Mouse (Mus musculus): ENCODE results near the gene U2af1. TPM values are rescaled to one million over a fixed set of nuclear protein-coding genes. Genes with fewer than 3 reads are reported as not detected.

Gene U2af1
- polyA plus RNA-seq, 1 experiment from 2014 or later = 204 TPM

DNA sequence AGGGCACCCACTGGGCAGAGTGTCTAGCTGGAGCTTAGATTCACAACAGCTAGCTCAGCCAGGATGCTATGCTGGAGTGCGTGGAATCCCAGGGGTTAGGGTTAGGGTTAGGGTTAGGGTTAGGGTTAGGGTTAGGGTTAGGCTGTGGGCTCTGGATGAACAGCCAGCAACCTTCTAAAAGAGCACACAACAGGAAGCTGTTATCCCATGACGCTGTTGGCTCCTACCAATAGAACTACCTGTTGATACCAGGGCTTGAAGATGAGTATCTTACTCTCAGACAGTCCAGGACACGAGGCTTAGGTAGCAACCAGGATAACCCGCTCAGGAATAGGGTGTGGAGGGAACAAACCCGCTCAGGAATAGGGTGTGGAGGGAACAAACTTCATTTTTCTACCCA is 34.2 kb upstream of the U2af1 start:
- Histone ChIP-seq H3K4me2 (ENCODE audit: low read depth, low read length) (peak overlapping the region; percentile 54; the same call in 1 of the 2 replicates), H3K4me1 (ENCODE audit: control insufficient read depth, insufficient read depth, low read length) (peaks cover 11% of the 10 kb centered on the region), H3K27ac (ENCODE audit: low read length) (no peak overlapping the region), H3K36me3 (ENCODE audit: control insufficient read depth, insufficient read depth) (no peaks in the 10 kb centered on the region), H3K9ac (ENCODE audit: low read length) (no peak overlapping the region; the same call in 1 of the 2 replicates), H3K9me3 (replicated peaks; ENCODE audit: control insufficient read depth, low read length) (no peaks in the 10 kb centered on the region), H3K27me3 (ENCODE audit: control insufficient read depth, insufficient read depth, low read length) (no peaks in the 10 kb centered on the region), H3K4me3 (ENCODE audit: low read length) (no peak overlapping the region)
- no peak for ATAC-seq (replicated peaks; ENCODE audit: extremely low read depth, insufficient read depth, low FRiP score)
- 36% methylated on average over 5 of the region's 5 CpGs for WGBS

DNA sequence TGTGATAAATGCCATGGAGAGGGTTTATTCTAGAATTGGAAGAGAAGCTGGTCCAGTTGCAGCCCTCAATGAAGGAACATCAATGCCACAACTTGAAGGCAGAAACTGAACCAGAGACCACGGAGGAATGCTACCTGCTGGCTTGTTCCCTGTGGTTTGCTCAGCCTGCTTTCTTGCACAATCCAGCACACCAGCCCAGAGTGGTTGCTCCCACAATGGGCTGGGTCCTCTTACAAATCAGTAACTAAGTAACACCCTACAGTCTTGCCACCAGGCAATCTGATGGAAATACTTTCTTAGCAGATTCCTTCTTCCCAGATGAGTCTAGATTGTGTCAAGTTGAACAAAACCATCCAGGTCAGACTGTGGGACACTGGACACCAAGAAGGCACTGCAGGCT is 30.9 kb upstream of the U2af1 start:
- Histone ChIP-seq H3K36me3 (ENCODE audit: control insufficient read depth, insufficient read depth) (no peaks in the 10 kb centered on the region), H3K27ac (ENCODE audit: low read length) (no peak overlapping the region), H3K9me3 (replicated peaks; ENCODE audit: control insufficient read depth, low read length) (no peaks in the 10 kb centered on the region), H3K4me3 (ENCODE audit: low read length) (no peak overlapping the region), H3K4me1 (ENCODE audit: control insufficient read depth, insufficient read depth, low read length) (peaks cover 21% of the 10 kb centered on the region), H3K9ac (ENCODE audit: low read length) (no peak overlapping the region), H3K4me2 (ENCODE audit: low read depth, low read length) (no peak overlapping the region), H3K27me3 (ENCODE audit: control insufficient read depth, insufficient read depth, low read length) (no peaks in the 10 kb centered on the region)
- WGBS = 61% methylated on average over 1 of the region's 1 CpGs
- no peak for ATAC-seq (replicated peaks; ENCODE audit: extremely low read depth, insufficient read depth, low FRiP score)

DNA sequence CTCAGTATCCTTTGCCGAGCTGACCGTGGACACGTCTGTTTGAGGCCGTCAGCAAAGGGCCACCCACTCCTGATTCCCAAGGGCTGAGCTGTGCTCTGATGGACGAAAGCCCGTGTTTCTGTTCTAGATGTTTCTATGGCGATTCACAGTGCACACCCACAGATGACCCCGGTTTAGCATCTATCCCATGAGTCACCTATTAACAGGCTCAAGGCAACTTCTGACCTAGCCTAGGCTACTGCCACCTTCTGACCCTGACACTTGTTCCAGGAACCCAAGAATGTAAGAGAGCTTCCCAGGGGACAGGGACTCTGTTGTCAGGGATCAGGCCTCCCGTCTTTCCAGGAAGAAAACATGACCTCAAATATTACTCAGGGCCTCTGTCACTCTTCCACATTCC is 29.4 kb upstream of the U2af1 start:
- no peak overlapping the region for H3K27ac ChIP-seq (ENCODE audit: low read length)
- no peaks in the 10 kb centered on the region for H3K36me3 ChIP-seq (ENCODE audit: control insufficient read depth, insufficient read depth)
- H3K4me2 ChIP-seq (ENCODE audit: low read depth, low read length) = no peak overlapping the region
- no peaks in the 10 kb centered on the region for H3K27me3 ChIP-seq (ENCODE audit: control insufficient read depth, insufficient read depth, low read length)
- peaks cover 15% of the 10 kb centered on the region for H3K4me1 ChIP-seq (ENCODE audit: control insufficient read depth, insufficient read depth, low read length)
- H3K4me3 ChIP-seq (ENCODE audit: low read length) = no peak overlapping the region
- ATAC-seq (replicated peaks; ENCODE audit: extremely low read depth, insufficient read depth, low FRiP score) = no peak
- no peaks in the 10 kb centered on the region for H3K9me3 ChIP-seq (replicated peaks; ENCODE audit: control insufficient read depth, low read length)
- 64% methylated on average over 9 of the region's 9 CpGs for WGBS
- H3K9ac ChIP-seq (ENCODE audit: low read length) = no peak overlapping the region

DNA sequence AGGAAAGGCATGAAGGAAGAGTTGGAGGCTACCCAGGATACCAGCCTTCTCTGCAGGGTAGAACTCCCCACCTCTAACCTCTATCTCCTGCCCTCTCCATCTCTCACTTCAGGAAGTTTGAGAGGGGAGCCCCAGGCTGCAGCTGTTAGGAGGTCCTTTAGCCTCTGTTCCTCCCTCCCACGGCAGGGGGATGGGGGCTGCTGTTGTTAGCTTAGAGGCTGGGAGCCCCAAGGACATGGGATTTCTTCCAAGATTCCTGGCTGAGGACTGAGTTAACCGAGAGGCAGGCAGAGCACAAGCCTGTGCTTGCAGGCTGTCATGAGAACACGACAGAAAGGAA is 27.5 kb upstream of the U2af1 start:
- no peak overlapping the region for H3K4me3 ChIP-seq (ENCODE audit: low read length)
- H3K27ac ChIP-seq (ENCODE audit: low read length) = peak overlapping the region; percentile 85
- H3K4me2 ChIP-seq (ENCODE audit: low read depth, low read length) = no peak overlapping the region
- H3K27me3 ChIP-seq (ENCODE audit: control insufficient read depth, insufficient read depth, low read length) = no peaks in the 10 kb centered on the region
- ATAC-seq (replicated peaks; ENCODE audit: extremely low read depth, insufficient read depth, low FRiP score) = peak; percentile 47
- WGBS = 17% methylated on average over 3 of the region's 3 CpGs
- no peaks in the 10 kb centered on the region for H3K9me3 ChIP-seq (replicated peaks; ENCODE audit: control insufficient read depth, low read length)
- no peaks in the 10 kb centered on the region for H3K36me3 ChIP-seq (ENCODE audit: control insufficient read depth, insufficient read depth)
- H3K9ac ChIP-seq (ENCODE audit: low read length) = peak overlapping the region; percentile 65
- peaks cover 10% of the 10 kb centered on the region for H3K4me1 ChIP-seq (ENCODE audit: control insufficient read depth, insufficient read depth, low read length)

DNA sequence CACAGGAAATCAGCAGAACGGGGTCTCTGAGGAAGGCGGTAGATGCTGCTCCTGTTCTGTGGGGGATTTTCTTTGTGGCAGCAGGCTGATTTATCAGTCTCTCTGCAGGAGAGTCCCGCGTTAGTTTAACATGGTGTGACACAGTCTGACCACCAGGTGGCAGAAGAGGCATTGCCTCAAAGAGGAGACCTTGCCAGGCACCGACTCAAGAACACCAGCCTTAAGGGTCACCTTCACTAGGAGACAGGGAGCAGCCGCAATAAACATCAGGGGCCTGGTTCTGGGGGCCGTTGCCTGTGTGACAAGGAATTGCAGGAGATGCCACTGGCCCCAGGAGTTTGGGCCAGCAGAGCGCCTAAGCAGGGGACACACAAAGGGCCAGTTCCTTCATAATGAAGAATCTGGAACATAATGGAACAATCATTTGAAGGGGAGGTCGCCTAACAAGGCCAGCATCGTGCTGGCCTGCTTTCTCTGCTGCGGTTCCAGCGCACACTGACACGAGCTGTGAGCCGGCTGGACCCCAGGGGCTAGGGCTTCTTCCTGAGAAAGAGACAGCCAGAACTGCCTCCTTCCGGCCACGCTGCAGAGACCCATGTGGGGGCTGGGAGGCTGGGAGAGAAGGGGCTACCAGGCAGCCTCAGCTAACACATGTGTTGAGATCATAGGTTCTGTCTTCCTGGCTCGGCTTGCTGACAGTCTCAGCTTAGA is 27.0 kb upstream of the U2af1 start:
- ATAC-seq (replicated peaks; ENCODE audit: extremely low read depth, insufficient read depth, low FRiP score) = peak; percentile 69
- Histone ChIP-seq H3K9ac (ENCODE audit: low read length) (peak overlapping the region; percentile 65), H3K4me2 (ENCODE audit: low read depth, low read length) (peak overlapping the region; percentile 33)

DNA sequence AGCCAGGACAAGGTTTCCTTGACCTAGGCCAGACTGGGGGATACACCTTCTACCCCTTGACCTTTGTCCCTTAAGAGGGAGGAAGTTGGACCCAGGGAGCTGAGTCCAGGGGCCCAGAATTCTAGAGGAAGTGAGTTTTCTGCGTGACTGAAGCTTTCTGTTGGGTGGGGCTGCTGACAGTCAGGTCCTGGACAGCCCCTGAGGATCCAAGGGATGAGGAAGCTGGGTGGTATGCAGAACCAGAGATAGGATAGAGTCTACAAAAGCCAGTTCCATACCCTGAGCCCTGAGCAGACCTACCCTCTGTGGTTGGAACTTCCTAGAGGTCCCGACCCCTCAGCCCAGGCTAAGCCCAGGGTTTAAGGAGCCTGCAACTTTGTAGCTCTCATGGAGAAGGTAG is 21.8 kb upstream of the U2af1 start:
- Histone ChIP-seq H3K4me1 (ENCODE audit: control insufficient read depth, insufficient read depth, low read length) (no peaks in the 10 kb centered on the region), H3K9me3 (replicated peaks; ENCODE audit: control insufficient read depth, low read length) (no peaks in the 10 kb centered on the region), H3K27me3 (ENCODE audit: control insufficient read depth, insufficient read depth, low read length) (peaks cover 10% of the 10 kb centered on the region; the same call in 1 of the 2 replicates), H3K4me2 (ENCODE audit: low read depth, low read length) (no peak overlapping the region), H3K27ac (ENCODE audit: low read length) (no peak overlapping the region), H3K36me3 (ENCODE audit: control insufficient read depth, insufficient read depth) (no peaks in the 10 kb centered on the region), H3K4me3 (ENCODE audit: low read length) (no peak overlapping the region), H3K9ac (ENCODE audit: low read length) (no peak overlapping the region)
- WGBS = 48% methylated on average over 2 of the region's 2 CpGs
- no peak for ATAC-seq (replicated peaks; ENCODE audit: extremely low read depth, insufficient read depth, low FRiP score)

More for the DNA sequence above, 27.0 kb upstream of the U2af1 start:
- WGBS = 14% methylated on average over 17 of the region's 17 CpGs
- Histone ChIP-seq H3K27ac (ENCODE audit: low read length) (peak overlapping the region; percentile 85), H3K4me1 (ENCODE audit: control insufficient read depth, insufficient read depth, low read length) (peaks cover 10% of the 10 kb centered on the region), H3K36me3 (ENCODE audit: control insufficient read depth, insufficient read depth) (no peaks in the 10 kb centered on the region), H3K4me3 (ENCODE audit: low read length) (no peak overlapping the region), H3K9me3 (replicated peaks; ENCODE audit: control insufficient read depth, low read length) (no peaks in the 10 kb centered on the region), H3K27me3 (ENCODE audit: control insufficient read depth, insufficient read depth, low read length) (no peaks in the 10 kb centered on the region)

DNA sequence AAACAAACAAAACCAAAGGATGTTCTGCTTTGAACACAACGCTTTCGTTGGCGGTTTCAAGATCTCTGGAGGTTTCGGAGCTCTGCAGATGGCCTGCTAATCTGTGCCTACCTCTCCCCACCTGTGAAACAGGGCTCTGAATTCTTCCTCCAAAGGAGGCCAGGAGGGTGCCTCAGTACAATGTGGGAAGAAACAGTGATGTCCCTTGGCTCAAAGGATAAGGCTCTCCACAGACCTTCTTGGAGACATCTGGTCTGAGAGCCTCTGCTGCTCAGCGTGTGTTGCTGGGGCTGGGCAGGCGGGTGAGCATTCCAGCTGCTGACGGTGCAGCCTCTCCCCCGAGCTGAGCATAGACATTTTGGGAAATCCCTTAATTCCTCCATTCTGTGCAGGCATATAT is 18.8 kb upstream of the U2af1 start, which contains the start of gene Cryaa:
Gene Cryaa, plus strand, starts transcription at position 301 of the 400 bp plus-strand sequence.
- no peak within 1 kb of the TSS for H3K4me2 ChIP-seq (ENCODE audit: low read depth, low read length)
- H3K9me3 ChIP-seq (replicated peaks; ENCODE audit: control insufficient read depth, low read length) = no peaks in the 10 kb centered on the region
- peaks cover 10% of the 10 kb centered on the region; the same call in 1 of the 2 replicates for H3K27me3 ChIP-seq (ENCODE audit: control insufficient read depth, insufficient read depth, low read length)
- 71% methylated on average over 8 of the region's 8 CpGs for WGBS
- no peak within 1 kb of the TSS for H3K27ac ChIP-seq (ENCODE audit: low read length)
- no peak within 1 kb of the TSS for H3K4me3 ChIP-seq (ENCODE audit: low read length)
- no peak for ATAC-seq (replicated peaks; ENCODE audit: extremely low read depth, insufficient read depth, low FRiP score)
- no peaks in the 10 kb centered on the region for H3K4me1 ChIP-seq (ENCODE audit: control insufficient read depth, insufficient read depth, low read length)
- no peaks in the 10 kb centered on the region for H3K36me3 ChIP-seq (ENCODE audit: control insufficient read depth, insufficient read depth)
- no peak within 1 kb of the TSS for H3K9ac ChIP-seq (ENCODE audit: low read length)

DNA sequence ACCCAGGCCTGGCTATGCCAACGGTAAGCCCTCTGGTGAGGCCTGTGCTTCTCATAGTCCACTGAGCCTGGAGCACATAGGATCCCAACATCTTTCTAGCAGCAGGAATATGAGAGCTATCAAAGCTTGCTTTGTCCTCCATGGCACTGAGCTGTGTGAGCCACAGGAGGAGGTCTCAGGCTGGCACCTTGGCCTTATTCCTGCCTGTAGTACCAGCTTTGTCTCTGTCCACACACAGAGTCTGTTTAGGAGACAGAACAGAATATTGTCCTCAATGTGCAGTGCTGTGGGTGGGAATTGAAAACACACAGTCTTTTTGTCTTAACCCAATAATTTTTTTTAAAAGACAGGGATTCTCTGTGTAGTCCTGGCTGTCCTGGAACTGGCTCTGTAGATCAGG is 15.7 kb upstream of the U2af1 start:
- no peaks in the 10 kb centered on the region for H3K4me1 ChIP-seq (ENCODE audit: control insufficient read depth, insufficient read depth, low read length)
- no peak overlapping the region for H3K4me3 ChIP-seq (ENCODE audit: low read length)
- no peak overlapping the region for H3K9ac ChIP-seq (ENCODE audit: low read length)
- H3K27ac ChIP-seq (ENCODE audit: low read length) = no peak overlapping the region
- peaks cover 10% of the 10 kb centered on the region; the same call in 1 of the 2 replicates for H3K27me3 ChIP-seq (ENCODE audit: control insufficient read depth, insufficient read depth, low read length)
- H3K4me2 ChIP-seq (ENCODE audit: low read depth, low read length) = no peak overlapping the region
- no peaks in the 10 kb centered on the region for H3K9me3 ChIP-seq (replicated peaks; ENCODE audit: control insufficient read depth, low read length)
- 70% methylated on average over 1 of the region's 1 CpGs for WGBS
- H3K36me3 ChIP-seq (ENCODE audit: control insufficient read depth, insufficient read depth) = no peaks in the 10 kb centered on the region
- no peak for ATAC-seq (replicated peaks; ENCODE audit: extremely low read depth, insufficient read depth, low FRiP score)

DNA sequence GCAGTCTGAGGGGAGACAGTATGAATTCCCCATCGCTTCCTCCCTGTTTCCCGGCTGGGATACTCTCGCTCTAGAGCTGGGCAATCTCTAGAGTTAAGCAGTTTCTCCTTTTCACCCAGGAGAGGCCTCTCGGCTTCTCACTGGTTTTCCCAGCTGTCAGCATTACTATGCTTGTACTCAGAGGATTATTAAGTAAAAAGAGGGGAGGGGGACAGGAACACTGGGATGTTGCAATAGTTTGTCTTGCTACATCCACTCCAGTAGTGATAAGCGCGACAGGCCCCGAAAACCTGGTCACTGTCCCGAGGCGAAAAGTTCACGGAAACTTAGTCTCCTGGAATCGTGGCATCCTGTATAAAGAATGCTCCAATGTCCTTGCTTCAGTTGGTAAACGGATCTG is 13.6 kb upstream of the U2af1 start:
- Histone ChIP-seq H3K4me3 (ENCODE audit: low read length) (no peak overlapping the region), H3K9me3 (replicated peaks; ENCODE audit: control insufficient read depth, low read length) (no peaks in the 10 kb centered on the region), H3K4me2 (ENCODE audit: low read depth, low read length) (no peak overlapping the region), H3K27ac (ENCODE audit: low read length) (no peak overlapping the region), H3K27me3 (ENCODE audit: control insufficient read depth, insufficient read depth, low read length) (no peaks in the 10 kb centered on the region), H3K9ac (ENCODE audit: low read length) (no peak overlapping the region), H3K36me3 (ENCODE audit: control insufficient read depth, insufficient read depth) (no peaks in the 10 kb centered on the region), H3K4me1 (ENCODE audit: control insufficient read depth, insufficient read depth, low read length) (no peaks in the 10 kb centered on the region)
- ATAC-seq (replicated peaks; ENCODE audit: extremely low read depth, insufficient read depth, low FRiP score) = no peak
- 79% methylated on average over 12 of the region's 12 CpGs for WGBS
